Mouse (Mus musculus) brain, embryonic 14.5 days (tissue): Measurements from ENCODE around the gene Cilp2.

Experiments
- CTCF ChIP-seq: fragments of 200-500 bp; IDR thresholded peaks from 2 replicates; pipeline ENCODE4 v1.5.1; 2012; ENCODE audit warnings: inconsistent platforms, mild to moderate bottlenecking, moderate library complexity, borderline replicate concordance; ENCODE audit not compliant: insufficient read depth, insufficient read length; ENCODE audit errors: extremely low read depth
- POLR2A ChIP-seq: fragments of 200-500 bp; IDR thresholded peaks from 2 replicates; pipeline ENCODE4 v1.6.1; 2012; ENCODE audit warnings: mild to moderate bottlenecking, inconsistent platforms, borderline replicate concordance; ENCODE audit not compliant: poor library complexity, insufficient read depth, insufficient read length, severe bottlenecking; ENCODE audit errors: extremely low read depth

DNA sequence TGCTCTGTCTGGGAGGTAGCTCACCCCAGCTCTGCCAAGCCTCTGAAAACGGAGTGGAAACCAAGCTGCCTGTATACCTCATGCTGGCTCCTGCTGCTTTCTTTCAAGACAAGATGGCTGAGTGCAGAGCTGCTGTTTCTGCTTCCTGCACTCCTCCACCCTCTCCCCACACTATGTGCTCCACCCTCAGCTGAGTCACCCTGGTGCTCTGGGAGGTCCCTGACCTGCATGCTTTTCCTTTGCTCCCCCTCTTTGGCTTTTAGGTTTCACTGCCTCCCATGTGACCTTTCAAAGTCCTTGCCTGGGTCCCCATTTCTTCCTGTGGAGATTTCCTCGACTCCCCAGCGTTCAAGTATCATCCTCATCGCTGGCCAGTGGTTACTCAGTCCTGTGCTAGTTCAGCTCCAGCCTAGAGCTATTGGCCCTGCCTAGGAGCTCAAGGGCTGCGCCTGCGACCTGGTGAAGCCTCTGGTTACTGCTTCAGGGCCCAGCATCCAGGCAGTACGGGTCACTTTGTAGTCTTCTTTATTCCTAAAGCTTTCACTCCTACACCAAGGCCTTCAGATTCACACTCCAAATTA, 36.5 kb downstream of the Cilp2 start:
- no peak for TF ChIP-seq CTCF
- TF ChIP-seq POLR2A, result no peak
